Mouse (Mus musculus) olfactory bulb, adult 2 months (tissue): ENCODE measurements at regions not wholly inside any gene's neighbourhood (a gene's known extent, or its start where the extent isn't known, plus 50 kb on each side); places are given as distances from the start of the nearest gene placed in this dataset.

Experiments
- H3K27ac ChIP-seq: fragments of 200-500 bp; 2 replicates; pipeline ENCODE4 v1.5.1; 2012; ENCODE audit warnings: low read depth, low read length; ENCODE audit not compliant: insufficient read depth
- H3K4me1 ChIP-seq: fragments of 200-500 bp; 2 replicates; pipeline ENCODE4 v1.6.1; 2012; ENCODE audit warnings: low read length; ENCODE audit not compliant: control insufficient read depth, insufficient read depth
- H3K4me3 ChIP-seq: fragments of 200-500 bp; 2 replicates; pipeline ENCODE4 v1.5.1; 2012; ENCODE audit warnings: mild to moderate bottlenecking, low read depth, low read length, moderate library complexity; ENCODE audit not compliant: insufficient read depth
- CTCF ChIP-seq: fragments of 200-500 bp; IDR thresholded peaks from 2 replicates; pipeline ENCODE4 v1.5.1; 2012; ENCODE audit warnings: low read depth, mild to moderate bottlenecking, low read length, moderate library complexity; ENCODE audit not compliant: insufficient read depth
- POLR2A ChIP-seq: fragments of 200-500 bp; IDR thresholded peaks from 2 replicates; pipeline ENCODE4 v1.6.1; 2012; ENCODE audit warnings: mild to moderate bottlenecking, low read depth, low read length, moderate library complexity; ENCODE audit not compliant: insufficient read depth
- WGBS: fragments of 180-500 bp; shearing (Covaris S2); methylation state at CpG from one replicate; pipeline ENCODE4 v1.1.7; 2018; 5-methylcytosine and 5-hydroxymethylcytosine counted together

DNA sequence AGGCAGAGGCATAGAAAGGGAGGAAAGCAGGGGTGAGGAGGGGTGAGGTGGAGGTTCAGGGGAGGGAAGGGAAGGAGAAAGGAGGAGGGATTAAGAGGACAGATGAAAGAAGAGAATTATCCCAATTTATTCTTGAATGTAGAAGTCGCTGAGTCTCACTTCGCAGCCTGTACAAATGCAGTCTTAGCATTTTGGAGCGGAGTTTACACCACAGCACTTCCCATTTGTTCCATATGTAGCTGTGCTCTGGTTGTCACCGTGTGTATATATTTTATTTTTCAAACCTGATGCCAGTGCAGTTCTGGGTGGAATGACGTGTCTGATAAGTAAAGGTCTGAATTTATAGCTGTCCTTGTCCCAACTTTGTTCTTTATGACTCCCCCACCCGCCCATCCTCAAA lies 105.2 kb downstream of the Spata19 start:
- Histone ChIP-seq H3K27ac (no peak overlapping the region), H3K4me3 (no peak overlapping the region), H3K4me1 (no peaks in the 10 kb centered on the region)
- TF ChIP-seq POLR2A (no peak), CTCF (no peak)
- WGBS: 73% methylated on average over 6 of the region's 6 CpGs

- Histone ChIP-seq H3K4me1 (no peaks in the 10 kb centered on the region), H3K4me3 (no peak overlapping the region), H3K27ac (no peak overlapping the region)
- no peak for TF ChIP-seq CTCF
- no peak for TF ChIP-seq POLR2A
- 30% methylated on average over 5 of the region's 5 CpGs for WGBS
Observed at GRCm38 (mm10) chr9:27509157-27509556, 112.6 kb downstream of the Spata19 start.

DNA sequence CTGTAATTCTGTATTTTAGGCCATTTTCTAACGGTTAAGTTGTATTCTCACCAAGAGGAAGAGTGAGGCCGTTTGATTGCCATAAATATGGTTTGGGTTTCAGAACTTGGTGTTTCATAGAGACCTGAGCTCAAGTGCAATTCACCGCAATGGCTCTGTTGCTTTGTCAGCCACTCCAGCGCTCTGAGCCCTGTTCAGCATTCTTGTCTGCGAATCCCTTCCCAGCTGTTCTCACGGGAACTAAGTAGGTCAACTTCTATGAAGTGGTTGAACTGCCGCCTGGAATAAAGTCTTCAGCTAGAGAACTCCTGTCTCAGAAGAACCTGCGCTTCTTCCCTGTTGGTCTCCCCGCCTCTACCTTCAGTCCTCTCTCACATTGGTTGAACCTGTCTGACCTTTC lies 113.1 kb downstream of the Spata19 start:
- Histone ChIP-seq H3K27ac (no peak overlapping the region), H3K4me1 (no peaks in the 10 kb centered on the region), H3K4me3 (no peak overlapping the region)
- 76% methylated on average over 9 of the region's 9 CpGs for WGBS
- TF ChIP-seq CTCF (no peak), POLR2A (no peak)

DNA sequence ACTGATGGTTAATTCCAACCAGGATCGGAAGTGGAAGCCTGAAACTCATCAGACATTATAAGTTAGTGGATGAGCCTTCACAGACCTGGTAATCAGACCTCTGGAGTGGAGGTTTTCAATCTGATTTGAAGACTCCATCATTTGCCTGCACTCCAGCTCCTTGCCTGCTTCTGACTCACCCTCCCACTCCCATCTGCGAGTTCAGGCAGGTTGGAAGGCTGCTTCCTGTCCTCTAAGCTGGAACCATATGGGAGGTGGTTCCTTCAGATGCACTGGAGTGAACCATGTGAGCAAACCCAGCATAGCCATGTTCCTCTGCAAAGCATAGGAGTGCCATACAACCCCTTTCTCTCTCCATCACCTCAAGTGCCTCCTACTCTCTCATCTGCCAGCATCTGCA lies 114.6 kb downstream of the Spata19 start:
- no peak overlapping the region for H3K27ac ChIP-seq
- TF ChIP-seq CTCF: no peak
- no peak for TF ChIP-seq POLR2A
- WGBS: 69% methylated on average over 2 of the region's 2 CpGs
- H3K4me3 ChIP-seq: no peak overlapping the region
- H3K4me1 ChIP-seq: no peaks in the 10 kb centered on the region

DNA sequence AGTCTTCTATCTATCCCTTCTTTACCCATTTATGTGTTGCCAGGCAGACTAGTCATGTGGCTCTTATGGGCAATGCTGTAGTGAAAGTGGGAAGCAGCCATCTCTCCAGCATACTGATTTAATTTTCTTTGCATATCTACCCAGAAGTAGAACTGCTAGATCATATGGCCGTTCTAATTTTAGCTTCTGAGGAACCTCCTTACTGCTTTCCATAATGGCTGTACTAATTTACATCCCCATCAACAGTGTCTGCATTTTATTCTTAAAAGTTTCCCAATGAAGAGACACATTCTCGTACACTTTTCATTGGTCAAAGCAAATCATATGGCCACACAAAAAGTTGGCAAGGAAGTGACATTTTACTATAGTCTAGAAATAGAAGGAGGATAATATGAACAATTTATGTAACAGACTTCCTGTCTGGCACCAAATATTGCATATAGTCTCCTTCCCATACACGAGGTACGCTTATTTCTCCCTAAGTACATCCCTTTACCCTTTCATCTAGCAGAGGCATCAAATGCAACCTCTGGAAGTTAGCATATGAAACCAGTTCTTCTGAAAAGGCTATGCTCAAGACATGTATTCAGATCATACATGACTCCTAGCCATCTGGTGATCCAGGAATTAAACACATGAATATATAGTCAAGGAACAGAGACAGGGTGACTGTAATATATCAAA lies 119.0 kb downstream of the Spata19 start:
- TF ChIP-seq POLR2A: no peak
- no peak for TF ChIP-seq CTCF
- no peaks in the 10 kb centered on the region for H3K4me1 ChIP-seq
- WGBS: 88% methylated on average over 4 of the region's 4 CpGs
- H3K4me3 ChIP-seq: no peak overlapping the region
- no peak overlapping the region for H3K27ac ChIP-seq

DNA sequence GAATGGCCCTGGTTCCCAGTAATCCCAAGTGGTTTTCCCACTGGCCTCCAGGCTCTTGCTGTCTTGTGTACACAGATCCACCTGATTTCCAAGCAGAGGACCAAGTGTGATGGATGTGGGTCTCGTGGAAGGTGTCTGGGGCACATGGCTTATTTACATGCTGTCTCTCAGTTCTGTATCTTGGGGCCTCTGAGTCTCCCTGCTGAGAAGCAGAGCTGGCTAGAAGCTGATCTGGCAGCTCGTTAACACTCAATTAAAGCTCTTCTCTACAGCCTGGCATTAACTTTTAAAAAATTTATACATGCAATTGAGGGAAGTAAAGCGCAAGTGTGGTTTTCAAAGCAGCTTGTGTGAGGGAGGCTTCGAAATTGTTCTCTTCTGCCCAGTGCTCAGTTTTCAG lies 121.4 kb downstream of the Spata19 start:
- no peak overlapping the region for H3K27ac ChIP-seq
- H3K4me3 ChIP-seq: no peak overlapping the region
- 57% methylated on average over 4 of the region's 4 CpGs for WGBS
- H3K4me1 ChIP-seq: no peaks in the 10 kb centered on the region
- TF ChIP-seq POLR2A (no peak), CTCF (no peak)

GRCm38 (mm10) chr9:27519711-27520110 lies 123.1 kb downstream of the Spata19 start:
- Histone ChIP-seq H3K4me1 (no peaks in the 10 kb centered on the region), H3K27ac (no peak overlapping the region), H3K4me3 (no peak overlapping the region)
- 62% methylated on average over 5 of the region's 5 CpGs for WGBS
- no peak for TF ChIP-seq CTCF
- no peak for TF ChIP-seq POLR2A

DNA sequence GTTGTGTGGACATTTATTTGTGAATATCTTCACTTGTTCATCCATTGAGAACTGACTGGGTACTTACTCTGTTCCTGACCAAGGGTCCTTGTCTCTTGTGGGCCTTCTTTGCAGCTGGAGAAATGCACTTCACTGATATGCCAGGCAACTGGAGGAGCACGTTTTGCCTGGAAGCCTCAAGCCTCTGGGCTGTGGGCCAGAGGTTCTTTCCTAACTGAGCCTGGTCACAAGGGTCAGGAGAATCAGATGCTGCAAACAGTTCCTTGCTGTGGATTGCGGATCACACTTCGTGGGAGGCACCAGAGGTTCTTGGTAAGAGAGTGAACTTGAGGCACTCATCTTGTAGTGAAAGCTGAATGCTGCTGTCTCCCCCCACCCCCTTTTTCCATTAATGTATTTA lies 124.6 kb downstream of the Spata19 start:
- H3K27ac ChIP-seq: no peak overlapping the region
- no peaks in the 10 kb centered on the region for H3K4me1 ChIP-seq
- no peak overlapping the region for H3K4me3 ChIP-seq
- no peak for TF ChIP-seq CTCF
- TF ChIP-seq POLR2A: no peak
- WGBS: 59% methylated on average over 3 of the region's 3 CpGs

DNA sequence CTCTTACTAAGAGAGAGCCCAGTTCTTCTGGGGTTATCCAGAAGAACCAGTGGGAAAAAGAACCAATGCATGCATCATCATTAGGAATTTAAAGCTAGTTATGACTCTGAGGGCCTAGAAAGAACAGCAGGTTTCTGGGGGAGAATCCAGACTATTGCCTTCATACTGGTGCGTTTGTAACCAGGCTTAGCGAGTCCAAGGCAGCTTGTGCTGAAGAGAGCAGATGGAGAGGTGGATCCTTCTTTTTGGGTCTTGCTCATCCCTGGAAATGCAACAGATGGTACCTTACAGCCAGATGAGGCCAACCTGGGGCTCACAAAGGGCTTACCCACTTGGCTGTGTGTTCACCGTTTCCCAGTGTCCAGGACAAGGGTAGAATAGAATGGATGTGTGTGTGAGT lies 130.1 kb downstream of the Spata19 start:
- H3K4me3 ChIP-seq: no peak overlapping the region
- no peaks in the 10 kb centered on the region for H3K4me1 ChIP-seq
- TF ChIP-seq CTCF (no peak), POLR2A (no peak)
- 92% methylated on average over 3 of the region's 3 CpGs for WGBS
- no peak overlapping the region for H3K27ac ChIP-seq

DNA sequence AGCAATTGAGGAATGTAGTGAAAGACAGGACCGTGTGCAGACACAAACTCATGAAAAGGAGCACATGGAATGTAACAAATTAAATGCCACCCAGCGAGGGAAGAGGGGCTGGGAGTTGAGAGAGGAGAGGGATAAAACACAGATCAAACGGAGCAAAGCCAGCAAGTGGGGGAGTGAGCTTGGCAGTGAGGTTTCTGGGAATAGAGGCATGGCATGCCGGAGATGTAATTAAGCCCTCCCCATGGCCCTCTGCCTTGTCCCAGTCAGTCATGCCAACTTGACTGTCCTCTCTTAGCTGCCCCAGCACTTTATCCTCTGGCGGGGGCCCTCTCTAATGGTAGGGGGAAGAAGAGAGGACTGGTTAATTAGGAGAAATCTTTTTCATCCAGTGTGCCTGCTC lies 141.9 kb downstream of the Spata19 start:
- Histone ChIP-seq H3K4me1 (peaks cover 6% of the 10 kb centered on the region), H3K4me3 (no peak overlapping the region), H3K27ac (no peak overlapping the region)
- whole genome bisulfite sequencing: 33% methylated on average over 5 of the region's 5 CpGs
- no peak for TF ChIP-seq CTCF
- TF ChIP-seq POLR2A: no peak
